Mouse (Mus musculus): ENCODE data around the gene Sowahd.
"Not testable (repeated sequence)": the region's sequence is repeated elsewhere in the genome, so short reads cannot be mapped to it uniquely, and the experiment has no call there.

The Sowahd gene

GRCm38 (mm10) chrX:37048066-37048889 is at the start of gene Sowahd:
Sowahd (plus strand) TSS chrX:37048845.
- no peak for DNase-seq (ENCODE audit: low spot score)

DNA sequence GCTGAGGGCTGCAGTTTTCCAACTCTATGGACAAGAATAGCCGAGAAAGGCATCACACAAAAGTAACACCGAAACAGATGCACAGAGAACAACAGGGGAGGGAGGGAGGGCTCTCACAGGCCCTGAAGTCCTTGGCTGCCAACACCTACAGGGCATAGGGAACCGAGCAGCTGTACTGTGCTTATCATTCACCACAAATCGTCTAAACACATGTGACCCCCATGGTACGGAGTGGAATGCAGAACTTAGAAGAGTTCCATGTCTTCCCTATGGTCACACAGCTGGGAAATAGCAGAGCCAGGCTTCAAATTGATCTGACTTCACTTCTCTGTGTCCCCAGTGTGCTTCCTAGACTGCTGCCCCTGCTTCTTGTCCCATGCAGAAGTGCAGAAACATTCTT is 34.8 kb upstream of the Sowahd start:
- no peak for DNase-seq (ENCODE audit: low spot score)

DNA sequence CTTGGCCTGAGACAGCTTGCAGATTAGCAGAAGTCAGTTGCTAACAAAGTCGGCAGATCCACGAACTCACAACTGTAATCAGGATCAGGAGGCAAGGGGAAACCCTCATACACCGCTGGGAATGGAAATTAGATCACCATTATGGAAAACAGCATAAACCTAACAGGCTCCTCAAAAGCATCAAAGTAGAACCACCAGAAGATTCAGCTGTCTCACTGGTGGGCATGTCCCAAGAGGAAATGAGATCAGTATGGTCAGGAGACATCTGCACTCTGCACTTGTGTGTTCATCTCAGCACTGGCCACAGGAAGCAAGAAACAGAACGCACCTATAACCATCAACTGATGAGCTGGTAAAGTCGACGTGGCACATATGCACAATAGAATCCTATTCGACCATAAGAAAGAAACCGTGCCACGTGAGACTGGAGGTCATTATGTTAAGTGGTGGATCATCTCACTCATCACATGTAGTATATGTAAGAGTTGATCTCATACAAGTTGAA is 30.4 kb upstream of the Sowahd start:
- no peak for DNase-seq (ENCODE audit: low spot score)

GRCm38 (mm10) chrX:37019045-37019444 is 29.6 kb upstream of the Sowahd start:
- no peak for DNase-seq (ENCODE audit: low spot score)

DNA sequence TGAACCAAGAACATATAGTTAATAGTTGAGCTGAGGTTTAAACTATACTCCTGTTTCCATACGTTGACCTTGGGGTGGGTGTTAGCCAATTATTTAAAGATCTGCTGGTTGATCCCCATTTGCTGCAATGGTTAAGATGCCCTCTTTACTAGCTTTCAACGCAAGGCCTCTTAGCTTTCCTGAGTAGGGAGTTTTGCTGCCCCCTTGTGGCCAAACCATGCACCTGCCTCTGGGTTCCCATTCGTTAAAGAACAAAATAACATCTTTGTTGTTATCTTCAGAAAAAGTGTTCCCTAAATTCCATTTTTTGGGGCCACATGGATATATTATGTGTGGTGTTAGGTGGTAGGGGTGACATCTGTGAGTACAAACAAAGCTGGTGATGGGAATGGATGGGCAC is 26.0 kb upstream of the Sowahd start:
- peak; percentile 53 for DNase-seq (ENCODE audit: low spot score)

DNA sequence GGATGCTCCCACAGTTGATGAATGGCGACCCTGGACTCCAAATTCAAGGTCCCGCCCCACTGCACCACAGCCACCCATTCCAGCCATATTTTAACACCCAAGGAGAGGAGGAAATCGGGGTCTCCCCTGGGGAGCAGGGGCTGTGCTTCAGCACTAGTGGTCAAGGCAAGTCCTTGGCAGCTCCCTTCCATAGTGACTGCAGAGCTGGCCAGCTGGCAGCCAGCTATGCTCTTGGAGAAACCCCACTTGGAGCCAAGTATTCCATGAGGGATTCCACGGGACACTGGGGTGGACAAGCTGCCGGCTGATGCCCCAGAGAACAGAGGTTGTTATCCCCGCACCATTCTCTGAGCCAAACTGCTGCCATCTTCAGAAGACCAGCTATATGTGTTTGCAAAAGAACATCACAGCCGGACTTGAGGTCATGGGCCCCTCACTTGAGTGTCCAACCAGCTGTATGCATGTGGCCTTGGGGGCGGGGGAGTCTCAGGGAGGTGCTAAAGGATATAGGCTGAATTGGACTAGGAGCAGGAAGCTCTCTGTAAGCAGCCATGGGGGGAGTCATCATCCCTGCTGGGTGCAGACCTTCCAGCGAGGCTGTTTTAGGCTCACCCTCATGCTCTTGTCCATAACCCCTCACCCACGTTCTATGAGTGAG is 24.9 kb upstream of the Sowahd start:
- DNase-seq (ENCODE audit: low spot score): no peak

- no peak for DNase-seq (ENCODE audit: low spot score)
Observed at GRCm38 (mm10) chrX:37028378-37028777, 20.3 kb upstream of the Sowahd start.

GRCm38 (mm10) chrX:37042726-37043125 is 5.9 kb upstream of the Sowahd start:
- DNase-seq (ENCODE audit: low spot score): peak; percentile 34

GRCm38 (mm10) chrX:37048890-37049823 is 512 bp downstream of the Sowahd start:
- no peak for DNase-seq (ENCODE audit: low spot score)

GRCm38 (mm10) chrX:37063902-37064301 is 15.3 kb downstream of the Sowahd start:
- DNase-seq (ENCODE audit: low spot score): no peak

GRCm38 (mm10) chrX:37067299-37067698 is 18.7 kb downstream of the Sowahd start:
- no peak for DNase-seq (ENCODE audit: low spot score)

DNA sequence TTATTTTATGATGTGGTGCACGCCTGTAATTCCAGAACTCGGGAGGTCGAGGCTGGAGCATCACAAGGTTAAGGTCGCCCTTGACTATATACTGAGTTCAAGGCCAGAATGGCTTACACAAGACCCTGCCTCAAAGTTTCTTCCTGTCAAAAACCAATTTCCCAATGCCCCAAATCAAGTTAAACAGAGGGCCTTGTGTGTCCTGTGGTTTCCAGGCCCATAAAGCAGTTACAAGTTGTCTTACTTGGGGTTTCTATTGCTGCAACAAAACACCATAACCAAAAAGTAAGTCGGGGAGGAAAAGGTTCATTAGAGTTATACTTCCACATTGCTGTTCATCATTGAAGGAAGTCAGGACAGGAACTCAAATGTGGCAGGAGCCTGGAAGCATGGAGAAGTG is 20.1 kb downstream of the Sowahd start:
- DNase-seq (ENCODE audit: low spot score): no peak

DNA sequence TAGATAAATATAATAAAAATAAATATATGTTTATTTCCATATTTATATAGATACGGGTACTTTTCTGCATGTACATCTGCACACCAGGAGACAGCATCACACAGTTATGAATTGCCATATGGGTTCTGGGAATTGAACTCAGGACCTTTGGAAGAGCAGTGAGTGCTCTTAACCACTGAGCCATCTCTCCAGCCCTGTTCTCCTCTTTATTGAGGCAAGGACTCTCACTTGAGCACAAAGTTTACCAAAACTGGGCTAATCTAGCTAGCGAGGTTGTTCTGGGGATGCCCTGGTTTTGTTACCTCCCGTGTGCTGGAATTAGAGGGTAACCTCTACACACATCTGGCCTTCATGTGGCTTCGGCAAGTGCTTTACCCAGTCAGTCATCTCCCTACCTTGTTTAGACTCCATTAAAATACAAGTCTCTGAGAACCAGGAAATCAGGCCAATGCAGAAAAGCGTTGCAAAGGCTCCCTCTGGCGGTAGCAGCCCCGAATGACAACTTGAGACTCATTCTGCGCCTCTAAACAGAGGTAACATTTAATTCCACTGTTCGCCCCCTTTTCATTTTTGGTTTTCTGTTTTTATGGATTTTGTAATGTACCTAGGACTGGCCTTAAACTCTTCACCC is 25.7 kb downstream of the Sowahd start:
- DNase-seq (ENCODE audit: low spot score): peak; percentile 53

GRCm38 (mm10) chrX:37076651-37077050 is 28.0 kb downstream of the Sowahd start:
- DNase-seq (ENCODE audit: low spot score): no peak

DNA sequence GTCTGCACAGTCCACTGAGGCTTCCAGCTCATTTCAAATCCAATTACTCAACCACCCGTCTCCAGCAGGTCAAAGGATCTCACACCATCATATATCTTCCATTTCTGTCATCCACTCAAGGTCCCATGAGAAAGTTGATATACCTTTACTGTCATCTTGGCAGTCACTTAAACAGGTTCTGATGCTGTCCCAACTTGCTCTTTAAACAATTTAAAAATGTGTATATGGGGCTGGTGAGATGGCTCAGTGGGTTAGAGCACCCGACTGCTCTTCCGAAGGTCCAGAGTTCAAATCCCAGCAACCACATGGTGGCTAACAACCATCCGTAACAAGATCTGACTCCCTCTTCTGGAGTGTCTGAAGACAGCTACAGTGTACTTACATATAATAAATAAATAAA is 31.7 kb downstream of the Sowahd start:
- not testable (repeated sequence) for DNase-seq (ENCODE audit: low spot score)

- DNase-seq (ENCODE audit: low spot score): no peak
Observed at GRCm38 (mm10) chrX:37081194-37081593, 32.5 kb downstream of the Sowahd start.

DNA sequence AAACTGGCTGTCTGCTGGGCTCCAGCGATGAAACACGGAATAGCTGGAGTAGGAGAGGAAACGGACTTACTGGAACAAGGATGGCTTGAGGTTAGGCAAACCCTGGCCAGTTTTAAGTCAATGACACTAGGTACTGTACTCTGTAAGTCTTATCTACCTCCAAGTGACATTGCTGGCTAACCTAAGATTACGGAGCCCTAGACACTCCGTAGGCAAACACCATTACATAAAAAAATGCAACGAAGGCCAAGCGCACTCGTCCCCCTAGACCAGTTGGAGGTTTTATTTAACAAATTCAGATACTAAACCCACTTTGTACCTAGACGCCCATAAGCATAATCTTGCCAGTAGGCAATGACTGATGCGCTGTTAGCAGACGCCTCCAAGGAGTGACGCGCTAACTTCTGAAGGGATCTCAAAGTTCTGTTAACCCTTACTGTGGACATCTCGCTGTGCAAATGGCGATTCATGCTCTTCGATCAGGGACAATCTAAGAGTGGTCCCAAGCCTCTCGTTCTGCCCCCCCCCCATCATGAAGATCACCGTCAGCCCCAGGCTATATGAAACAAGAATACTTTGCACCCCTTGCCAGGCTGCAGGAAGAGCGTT is 35.8 kb downstream of the Sowahd start:
- no peak for DNase-seq (ENCODE audit: low spot score)

- peak; percentile 69 for DNase-seq (ENCODE audit: low spot score)
Observed at GRCm38 (mm10) chrX:37084927-37085660, 36.4 kb downstream of the Sowahd start, which contains the start of gene Rpl39. Rpl39 (minus strand) TSS chrX:37085402.

DNA sequence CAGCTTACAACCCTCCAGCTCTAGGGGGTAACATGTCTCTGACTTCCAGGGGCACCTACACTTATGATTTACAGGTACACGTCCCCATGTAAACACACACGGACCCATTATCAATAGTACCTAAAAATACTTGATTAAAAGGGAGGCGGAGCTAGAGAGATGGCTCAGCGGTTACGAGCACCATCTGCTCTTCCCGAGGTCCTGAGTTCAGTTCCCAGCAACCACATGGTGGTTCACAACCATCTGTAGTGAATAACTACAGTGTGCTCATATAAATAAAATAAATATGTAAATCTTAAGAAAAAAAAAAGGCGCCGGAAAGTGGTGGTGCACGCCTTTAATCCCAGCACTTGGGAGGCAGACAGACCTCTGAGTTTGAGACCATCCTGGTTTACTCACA is 37.0 kb downstream of the Sowahd start:
- no peak for DNase-seq (ENCODE audit: low spot score)

DNA sequence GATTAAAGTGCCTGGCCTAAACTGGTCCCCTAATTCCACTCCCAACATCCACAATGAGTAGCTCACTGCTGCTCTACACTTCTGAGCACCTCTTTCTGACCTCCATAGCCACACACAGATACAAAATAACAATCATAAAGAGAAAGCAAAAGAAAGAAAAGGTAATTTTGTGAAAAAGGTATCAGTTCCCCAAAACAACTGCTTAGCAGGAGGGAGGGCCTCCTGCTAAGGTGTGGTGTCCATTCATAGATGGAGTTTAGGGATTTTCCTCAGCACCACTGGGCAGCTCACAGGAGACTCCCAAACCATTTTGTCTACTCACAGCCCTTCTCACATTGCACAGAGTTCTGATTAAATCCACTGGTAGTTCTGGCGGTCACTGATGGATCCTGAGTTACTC is 40.1 kb downstream of the Sowahd start:
- DNase-seq (ENCODE audit: low spot score): no peak

DNA sequence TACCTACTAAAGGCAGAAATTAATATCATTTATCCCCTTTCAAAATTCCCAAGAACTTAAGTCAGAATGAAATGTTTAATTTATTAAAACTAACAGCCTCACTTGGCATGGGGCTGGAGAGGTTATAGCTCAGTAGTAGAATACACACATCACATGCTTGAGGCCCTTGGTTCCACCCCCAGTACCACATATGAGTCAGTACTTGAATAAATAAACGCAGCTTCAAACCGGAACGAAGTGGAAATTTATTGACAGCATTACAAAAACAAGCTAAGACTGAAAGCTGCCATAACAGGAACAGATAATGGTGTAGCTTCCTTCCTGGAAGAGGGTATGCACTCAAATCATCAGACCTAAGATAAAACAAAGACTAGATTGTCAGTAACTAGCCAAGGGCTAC is 42.8 kb downstream of the Sowahd start:
- DNase-seq (ENCODE audit: low spot score): no peak

Measured in urinary bladder, postnatal 25 days (tissue).